Mouse (Mus musculus): ENCODE measurements around the gene 1700020D05Rik. TPM values are rescaled to one million over a fixed set of nuclear protein-coding genes. Genes with fewer than 3 reads are reported as not detected.
A peak's percentile ranks its signal among the peaks of the same experiment; 100 is the strongest.

Gene 1700020D05Rik
- polyA plus RNA-seq, 1 experiment from 2014 or later, result not detected

DNA sequence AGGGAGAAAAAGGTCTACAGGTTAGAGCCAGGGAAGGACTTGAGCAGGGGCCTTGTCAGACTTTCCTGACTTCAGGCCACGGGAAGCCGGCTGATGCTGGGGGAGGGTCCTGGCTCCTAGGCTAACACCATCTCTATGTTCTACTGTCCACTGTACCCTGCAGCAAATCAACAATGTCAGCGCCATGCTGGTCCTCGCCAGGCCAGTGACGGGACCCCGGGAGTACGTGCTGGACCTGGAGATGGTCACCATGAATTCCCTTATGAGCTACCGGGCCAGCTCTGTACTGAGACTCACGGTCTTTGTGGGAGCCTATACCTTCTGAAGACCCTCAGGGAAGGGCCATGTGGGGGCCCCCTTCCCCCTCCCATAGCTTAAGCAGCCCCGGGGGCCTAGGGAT lies 22.2 kb downstream of the 1700020D05Rik start:
- Histone ChIP-seq H3K27me3 (replicated peaks; ENCODE audit: control insufficient read depth, insufficient read depth, low read length) (no peaks in the 10 kb centered on the region), H3K9ac (ENCODE audit: low read depth, low read length) (no peak overlapping the region), H3K4me1 (ENCODE audit: control insufficient read depth, insufficient read depth, low read length) (peaks cover 3% of the 10 kb centered on the region; the same call in 1 of the 2 replicates), H3K4me2 (ENCODE audit: low read depth, low read length) (no peak overlapping the region), H3K9me3 (ENCODE audit: control insufficient read depth, low read length) (no peaks in the 10 kb centered on the region), H3K36me3 (ENCODE audit: control insufficient read depth, insufficient read depth, low read length) (peaks cover 7% of the 10 kb centered on the region), H3K27ac (ENCODE audit: low read length) (no peak overlapping the region), H3K4me3 (ENCODE audit: low read length) (no peak overlapping the region)
- 91% methylated on average over 10 of the region's 10 CpGs for WGBS
- ATAC-seq, result no peak

DNA sequence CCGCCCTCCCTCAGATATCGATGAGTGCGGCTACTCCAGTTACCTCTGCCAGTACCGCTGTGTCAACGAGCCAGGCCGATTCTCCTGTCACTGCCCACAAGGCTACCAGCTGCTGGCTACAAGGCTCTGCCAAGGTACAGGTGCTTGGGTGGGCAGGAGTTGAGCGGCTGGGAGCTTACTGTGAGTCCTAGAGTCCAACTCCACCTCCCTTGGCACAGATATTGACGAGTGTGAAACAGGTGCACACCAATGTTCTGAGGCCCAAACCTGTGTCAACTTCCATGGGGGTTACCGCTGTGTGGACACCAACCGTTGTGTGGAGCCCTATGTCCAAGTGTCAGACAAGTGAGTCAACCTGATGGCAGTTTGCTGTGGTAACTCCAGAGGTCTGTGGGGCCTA lies 23.6 kb downstream of the 1700020D05Rik start:
- H3K4me1 ChIP-seq (ENCODE audit: control insufficient read depth, insufficient read depth, low read length), result peaks cover 8% of the 10 kb centered on the region
- H3K9me3 ChIP-seq (ENCODE audit: control insufficient read depth, low read length), result no peaks in the 10 kb centered on the region
- WGBS, result 91% methylated on average over 10 of the region's 10 CpGs
- no peak for ATAC-seq
- peaks cover 4% of the 10 kb centered on the region for H3K36me3 ChIP-seq (ENCODE audit: control insufficient read depth, insufficient read depth, low read length)
- no peaks in the 10 kb centered on the region for H3K27me3 ChIP-seq (replicated peaks; ENCODE audit: control insufficient read depth, insufficient read depth, low read length)
- H3K27ac ChIP-seq (ENCODE audit: low read length), result no peak overlapping the region
- H3K9ac ChIP-seq (ENCODE audit: low read depth, low read length), result no peak overlapping the region
- H3K4me3 ChIP-seq (ENCODE audit: low read length), result no peak overlapping the region
- H3K4me2 ChIP-seq (ENCODE audit: low read depth, low read length), result no peak overlapping the region

DNA sequence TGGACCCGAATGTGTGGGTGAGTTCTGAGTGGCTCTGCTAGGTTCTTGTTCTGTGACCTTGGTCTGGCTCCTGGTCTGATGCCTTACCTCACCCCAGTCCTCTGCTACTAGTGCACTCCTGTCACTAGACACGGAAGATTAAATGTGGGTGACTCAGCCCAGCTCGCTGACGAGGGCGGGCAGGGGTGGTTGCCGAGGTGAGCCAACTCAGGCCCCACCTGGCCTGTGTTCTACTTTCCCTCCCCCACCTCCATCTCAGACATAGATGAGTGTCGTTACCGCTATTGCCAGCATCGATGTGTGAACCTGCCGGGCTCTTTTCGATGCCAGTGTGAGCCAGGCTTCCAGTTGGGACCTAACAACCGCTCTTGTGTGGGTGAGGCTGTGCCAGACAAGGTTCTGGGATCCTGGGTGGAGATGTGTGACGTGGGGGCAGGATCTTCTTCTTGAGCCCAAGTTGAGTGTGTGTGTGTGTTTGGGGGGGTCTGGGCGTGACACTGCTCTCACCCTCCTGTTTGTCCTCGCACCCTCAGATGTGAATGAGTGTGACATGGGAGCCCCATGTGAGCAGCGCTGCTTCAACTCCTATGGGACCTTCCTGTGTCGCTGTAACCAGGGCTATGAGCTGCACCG lies 25.8 kb downstream of the 1700020D05Rik start:
- H3K36me3 ChIP-seq (ENCODE audit: control insufficient read depth, insufficient read depth, low read length), result peaks cover 2% of the 10 kb centered on the region; the same call in 1 of the 2 replicates
- no peak overlapping the region for H3K4me2 ChIP-seq (ENCODE audit: low read depth, low read length)
- 88% methylated on average over 18 of the region's 18 CpGs for WGBS

DNA sequence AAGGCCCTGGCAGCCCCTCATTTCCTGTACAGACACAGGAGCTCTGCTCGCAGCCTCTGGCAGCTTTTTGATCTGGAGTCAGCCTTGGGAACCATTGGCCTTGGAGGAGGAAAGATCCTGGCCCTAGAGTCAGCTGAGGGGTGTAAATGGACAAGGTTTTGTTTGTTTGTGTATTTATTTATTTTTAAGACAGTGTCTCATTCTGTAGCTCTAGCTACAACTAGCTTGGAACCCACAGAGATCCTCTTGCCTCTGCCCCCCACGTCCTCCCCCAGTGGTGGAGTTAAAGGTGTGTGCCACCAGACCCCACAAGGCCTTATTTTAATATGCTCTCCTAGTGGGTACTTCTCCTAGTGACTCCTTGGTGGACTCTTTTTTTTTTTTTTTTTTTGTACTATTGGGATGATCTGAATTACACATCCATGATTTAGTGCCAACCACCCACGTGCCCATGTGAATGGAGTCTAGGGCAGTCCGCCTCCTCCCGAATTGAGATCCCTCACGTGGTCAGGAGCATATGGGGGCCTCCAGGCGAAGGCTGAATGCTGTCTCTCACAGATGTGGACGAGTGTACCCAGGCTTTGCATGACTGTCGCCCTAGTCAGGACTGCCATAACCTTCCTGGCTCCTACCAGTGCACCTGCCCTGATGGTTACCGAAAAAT lies 26.5 kb downstream of the 1700020D05Rik start:
- Histone ChIP-seq H3K36me3 (ENCODE audit: control insufficient read depth, insufficient read depth, low read length) (no peaks in the 10 kb centered on the region; the same call in 1 of the 2 replicates), H3K27me3 (replicated peaks; ENCODE audit: control insufficient read depth, insufficient read depth, low read length) (no peaks in the 10 kb centered on the region), H3K9me3 (ENCODE audit: control insufficient read depth, low read length) (no peaks in the 10 kb centered on the region), H3K27ac (ENCODE audit: low read length) (no peak overlapping the region), H3K9ac (ENCODE audit: low read depth, low read length) (peak overlapping the region; percentile 33; the same call in 1 of the 2 replicates), H3K4me2 (ENCODE audit: low read depth, low read length) (no peak overlapping the region), H3K4me3 (ENCODE audit: low read length) (no peak overlapping the region), H3K4me1 (ENCODE audit: control insufficient read depth, insufficient read depth, low read length) (peaks cover 8% of the 10 kb centered on the region)
- 87% methylated on average over 10 of the region's 10 CpGs for WGBS
- ATAC-seq, result no peak

More for the DNA sequence above, 25.8 kb downstream of the 1700020D05Rik start:
- H3K4me3 ChIP-seq (ENCODE audit: low read length), result no peak overlapping the region
- H3K27me3 ChIP-seq (replicated peaks; ENCODE audit: control insufficient read depth, insufficient read depth, low read length), result no peaks in the 10 kb centered on the region
- no peak for ATAC-seq
- no peak overlapping the region for H3K9ac ChIP-seq (ENCODE audit: low read depth, low read length)
- H3K9me3 ChIP-seq (ENCODE audit: control insufficient read depth, low read length), result no peaks in the 10 kb centered on the region
- H3K4me1 ChIP-seq (ENCODE audit: control insufficient read depth, insufficient read depth, low read length), result peaks cover 8% of the 10 kb centered on the region
- H3K27ac ChIP-seq (ENCODE audit: low read length), result no peak overlapping the region

DNA sequence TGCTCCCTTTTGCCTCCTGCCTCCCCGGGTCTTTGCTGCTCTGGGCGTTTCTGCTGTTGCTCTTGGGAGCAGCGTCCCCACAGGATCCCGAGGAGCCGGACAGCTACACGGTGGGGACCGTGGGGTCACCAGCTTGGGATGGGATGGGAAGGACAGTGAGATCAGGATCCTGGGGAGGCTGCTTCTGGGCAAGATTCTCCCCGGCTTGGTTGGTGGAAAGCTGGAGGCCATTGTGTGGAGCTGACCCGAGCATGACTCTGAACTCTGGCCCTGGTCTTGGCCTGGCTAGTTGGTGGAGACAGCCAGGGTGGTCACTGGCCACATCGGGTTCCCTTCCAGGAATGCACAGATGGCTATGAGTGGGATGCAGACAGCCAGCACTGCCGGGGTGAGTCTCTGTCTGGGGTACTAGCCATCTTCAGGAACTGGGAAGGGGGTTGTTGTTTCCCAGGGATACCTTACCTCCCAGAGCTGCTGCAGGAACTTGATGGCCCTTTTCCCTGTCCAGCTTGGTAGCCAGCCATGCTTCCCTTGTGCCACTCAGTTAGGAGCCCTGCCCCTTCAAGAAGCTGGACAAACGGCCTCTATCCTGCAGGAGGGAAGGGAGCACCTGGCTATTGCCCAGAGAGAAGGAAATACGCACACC lies 28.4 kb downstream of the 1700020D05Rik start:
- Histone ChIP-seq H3K4me2 (ENCODE audit: low read depth, low read length) (peak overlapping the region; percentile 97), H3K4me1 (ENCODE audit: control insufficient read depth, insufficient read depth, low read length) (peaks cover 8% of the 10 kb centered on the region), H3K4me3 (ENCODE audit: low read length) (peak overlapping the region; percentile 62), H3K36me3 (ENCODE audit: control insufficient read depth, insufficient read depth, low read length) (no peaks in the 10 kb centered on the region), H3K9me3 (ENCODE audit: control insufficient read depth, low read length) (no peaks in the 10 kb centered on the region), H3K9ac (ENCODE audit: low read depth, low read length) (peak overlapping the region; percentile 80), H3K27me3 (replicated peaks; ENCODE audit: control insufficient read depth, insufficient read depth, low read length) (no peaks in the 10 kb centered on the region), H3K27ac (ENCODE audit: low read length) (peak overlapping the region; percentile 88)
- WGBS, result 20% methylated on average over 13 of the region's 13 CpGs
- ATAC-seq, result no peak; the same call in 1 of the 2 replicates

DNA sequence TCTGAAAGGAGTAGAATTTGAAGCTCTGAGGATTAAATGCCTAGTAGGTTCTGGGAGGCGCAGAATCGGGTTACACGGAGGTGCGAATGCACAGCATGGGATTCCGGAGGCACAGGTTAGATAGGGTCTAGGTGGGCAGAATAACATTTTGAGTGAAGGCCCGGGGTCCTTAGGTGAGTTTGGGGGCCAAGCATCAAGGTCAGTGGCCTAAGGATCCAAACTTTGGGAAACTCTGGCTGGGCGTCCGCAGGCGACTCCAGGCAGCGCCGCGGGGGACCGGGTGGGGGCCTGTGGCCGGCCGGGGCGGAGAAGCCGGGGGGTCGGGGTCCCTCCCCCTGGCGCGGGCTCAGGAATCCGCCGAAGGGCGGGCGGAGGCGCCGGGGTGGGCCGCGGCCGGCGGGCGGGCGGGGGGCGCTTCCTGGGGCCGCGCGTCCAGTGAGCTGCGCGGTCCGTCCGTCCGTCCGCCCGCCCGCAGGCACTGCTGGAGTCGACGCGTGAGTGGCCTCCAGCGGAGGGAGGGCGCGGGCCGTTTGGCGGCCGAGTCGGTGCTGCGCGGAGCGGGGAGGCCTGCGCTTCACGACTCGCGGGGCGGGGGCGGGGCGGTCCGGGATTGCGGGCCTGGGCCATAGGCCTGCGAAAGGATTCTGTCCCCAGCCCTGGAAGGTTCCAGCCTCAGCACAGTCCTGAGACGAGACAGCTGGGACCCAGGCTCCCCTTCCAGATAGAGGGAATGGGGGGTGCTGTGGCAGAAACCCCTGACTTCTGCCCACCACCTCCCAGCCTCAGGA lies 29.1 kb downstream of the 1700020D05Rik start:
- peak; percentile 72 for ATAC-seq
- WGBS, result 2% methylated on average over 50 of the region's 68 CpGs
- Histone ChIP-seq H3K4me3 (ENCODE audit: low read length) (peak overlapping the region; percentile 62), H3K27ac (ENCODE audit: low read length) (peak overlapping the region; percentile 88), H3K36me3 (ENCODE audit: control insufficient read depth, insufficient read depth, low read length) (no peaks in the 10 kb centered on the region), H3K4me1 (ENCODE audit: control insufficient read depth, insufficient read depth, low read length) (peaks cover 8% of the 10 kb centered on the region), H3K4me2 (ENCODE audit: low read depth, low read length) (peak overlapping the region; percentile 97), H3K27me3 (replicated peaks; ENCODE audit: control insufficient read depth, insufficient read depth, low read length) (no peaks in the 10 kb centered on the region), H3K9me3 (ENCODE audit: control insufficient read depth, low read length) (no peaks in the 10 kb centered on the region), H3K9ac (ENCODE audit: low read depth, low read length) (peak overlapping the region; percentile 80)

DNA sequence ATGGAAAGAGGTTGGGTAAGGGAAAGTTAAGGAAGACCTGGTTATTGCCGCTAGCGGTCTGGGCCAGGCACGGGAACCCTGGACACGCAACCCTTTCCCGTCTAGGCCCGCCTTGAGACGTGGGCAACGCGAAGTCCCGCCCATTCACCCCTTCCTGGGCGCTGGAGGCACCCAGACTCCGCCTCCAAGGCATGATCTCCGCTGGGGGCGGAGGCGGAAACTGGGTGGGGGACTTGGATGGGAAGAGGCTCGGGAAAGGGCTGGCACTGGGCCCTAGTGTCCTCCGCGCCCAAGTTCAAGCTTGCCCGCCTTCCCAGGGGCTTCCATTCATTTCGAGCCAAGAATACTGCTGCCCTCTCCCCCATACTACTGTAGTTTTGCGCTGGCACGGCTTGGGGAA lies 29.9 kb downstream of the 1700020D05Rik start, which contains the start of gene Efemp2:
Efemp2 (plus strand) TSS at position 235 of the 400 bp plus-strand sequence.
- Histone ChIP-seq H3K4me3 (ENCODE audit: low read length) (peak within 1 kb of the TSS; percentile 62), H3K9me3 (ENCODE audit: control insufficient read depth, low read length) (no peaks in the 10 kb centered on the region), H3K4me1 (ENCODE audit: control insufficient read depth, insufficient read depth, low read length) (peaks cover 8% of the 10 kb centered on the region), H3K36me3 (ENCODE audit: control insufficient read depth, insufficient read depth, low read length) (no peaks in the 10 kb centered on the region), H3K9ac (ENCODE audit: low read depth, low read length) (peak within 1 kb of the TSS; percentile 80), H3K27ac (ENCODE audit: low read length) (peak within 1 kb of the TSS; percentile 88), H3K27me3 (replicated peaks; ENCODE audit: control insufficient read depth, insufficient read depth, low read length) (no peaks in the 10 kb centered on the region), H3K4me2 (ENCODE audit: low read depth, low read length) (peak within 1 kb of the TSS; percentile 97)
- ATAC-seq, result peak; percentile 77
- WGBS, result 3% methylated on average over 22 of the region's 22 CpGs

DNA sequence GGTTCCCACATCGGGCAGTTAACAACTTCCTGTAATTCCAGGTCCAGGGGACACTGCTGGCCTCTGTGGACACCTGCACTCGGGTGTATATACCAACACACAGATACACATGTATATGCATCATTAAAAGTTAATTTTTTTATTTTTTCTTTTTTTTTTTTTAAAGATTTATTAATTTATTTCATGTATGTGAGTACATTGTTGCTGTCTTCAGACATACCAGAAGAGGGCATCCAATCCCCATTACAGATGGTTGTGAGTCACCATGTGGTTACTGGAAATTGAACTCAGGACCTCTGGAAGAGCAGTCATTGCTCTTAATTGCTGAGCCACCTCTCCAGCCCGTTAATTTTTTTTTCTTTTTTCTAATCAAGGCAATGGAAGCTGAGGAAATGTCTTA lies 30.7 kb downstream of the 1700020D05Rik start:
- WGBS, result 80% methylated on average over 3 of the region's 3 CpGs
- ATAC-seq, result no peak
- Histone ChIP-seq H3K9ac (ENCODE audit: low read depth, low read length) (no peak overlapping the region), H3K4me1 (ENCODE audit: control insufficient read depth, insufficient read depth, low read length) (peaks cover 8% of the 10 kb centered on the region), H3K36me3 (ENCODE audit: control insufficient read depth, insufficient read depth, low read length) (no peaks in the 10 kb centered on the region), H3K27ac (ENCODE audit: low read length) (no peak overlapping the region), H3K4me2 (ENCODE audit: low read depth, low read length) (no peak overlapping the region), H3K27me3 (replicated peaks; ENCODE audit: control insufficient read depth, insufficient read depth, low read length) (no peaks in the 10 kb centered on the region), H3K4me3 (ENCODE audit: low read length) (no peak overlapping the region), H3K9me3 (ENCODE audit: control insufficient read depth, low read length) (no peaks in the 10 kb centered on the region)

DNA sequence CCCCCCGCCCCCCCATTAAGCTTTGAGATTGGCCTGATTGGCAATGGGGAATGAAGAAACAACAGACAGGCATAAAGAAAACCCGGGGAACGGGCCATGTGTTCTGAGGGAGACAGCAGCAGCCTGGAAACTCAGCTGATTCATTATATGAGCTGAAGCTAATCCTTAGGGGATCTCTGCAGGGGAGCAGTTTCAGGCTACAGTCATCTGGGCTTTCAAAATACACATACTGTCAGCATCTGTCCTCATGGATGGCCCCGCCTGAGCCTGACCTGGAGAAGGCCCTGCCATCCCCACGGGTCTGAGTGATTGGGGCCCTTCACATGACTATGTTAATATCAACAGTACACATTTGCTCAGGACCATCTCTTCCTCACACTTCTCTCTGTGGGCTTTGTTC lies 31.7 kb downstream of the 1700020D05Rik start:
- no peaks in the 10 kb centered on the region for H3K27me3 ChIP-seq (replicated peaks; ENCODE audit: control insufficient read depth, insufficient read depth, low read length)
- no peak overlapping the region for H3K4me3 ChIP-seq (ENCODE audit: low read length)
- 0 out of 2 replicates have a peak, but pooled peaks cover 4% of the 10 kb centered on the region for H3K36me3 ChIP-seq (ENCODE audit: control insufficient read depth, insufficient read depth, low read length)
- ATAC-seq, result no peak
- no peak overlapping the region for H3K9ac ChIP-seq (ENCODE audit: low read depth, low read length)
- H3K27ac ChIP-seq (ENCODE audit: low read length), result no peak overlapping the region
- H3K4me2 ChIP-seq (ENCODE audit: low read depth, low read length), result no peak overlapping the region
- H3K4me1 ChIP-seq (ENCODE audit: control insufficient read depth, insufficient read depth, low read length), result peaks cover 8% of the 10 kb centered on the region
- no peaks in the 10 kb centered on the region for H3K9me3 ChIP-seq (ENCODE audit: control insufficient read depth, low read length)
- WGBS, result 58% methylated on average over 5 of the region's 5 CpGs
